Mouse (Mus musculus) E14TG2a.4 (cell line): ENCODE data around the gene Crb2.

ENCODE experiments used
- H3K27me3 ChIP-seq: 2 replicates; pipeline ENCODE4 v1.6.1; 2014; ENCODE audit warnings: low read length, control low read depth; ENCODE audit not compliant: insufficient read depth
- H3K36me3 ChIP-seq: 2 replicates; pipeline ENCODE4 v1.6.1; 2014; ENCODE audit warnings: low read length, control low read depth; ENCODE audit not compliant: insufficient read depth
- H3K4me1 ChIP-seq: replicated peaks from 2 replicates; pipeline ENCODE4 v1.6.1; 2014; ENCODE audit warnings: low read depth, low read length, control low read depth
- H3K4me3 ChIP-seq: replicated peaks from 2 replicates; pipeline ENCODE4 v1.5.1; 2014; ENCODE audit warnings: mild to moderate bottlenecking, low read length
- H3K9me3 ChIP-seq: 2 replicates; pipeline ENCODE4 v1.6.1; 2014; ENCODE audit warnings: low read length, control low read depth
- CTCF ChIP-seq: conservative IDR thresholded peaks from 2 replicates; pipeline ENCODE4 v1.5.1; 2014; ENCODE audit warnings: low read length
- NANOG ChIP-seq: IDR thresholded peaks from 2 replicates; pipeline ENCODE4 v1.6.1; 2014; ENCODE audit warnings: borderline replicate concordance, low read length, mixed read lengths
- POU5F1 ChIP-seq: IDR thresholded peaks from 2 replicates; pipeline ENCODE4 v1.6.1; 2014; ENCODE audit warnings: low read length, borderline replicate concordance

Gene Crb2

DNA sequence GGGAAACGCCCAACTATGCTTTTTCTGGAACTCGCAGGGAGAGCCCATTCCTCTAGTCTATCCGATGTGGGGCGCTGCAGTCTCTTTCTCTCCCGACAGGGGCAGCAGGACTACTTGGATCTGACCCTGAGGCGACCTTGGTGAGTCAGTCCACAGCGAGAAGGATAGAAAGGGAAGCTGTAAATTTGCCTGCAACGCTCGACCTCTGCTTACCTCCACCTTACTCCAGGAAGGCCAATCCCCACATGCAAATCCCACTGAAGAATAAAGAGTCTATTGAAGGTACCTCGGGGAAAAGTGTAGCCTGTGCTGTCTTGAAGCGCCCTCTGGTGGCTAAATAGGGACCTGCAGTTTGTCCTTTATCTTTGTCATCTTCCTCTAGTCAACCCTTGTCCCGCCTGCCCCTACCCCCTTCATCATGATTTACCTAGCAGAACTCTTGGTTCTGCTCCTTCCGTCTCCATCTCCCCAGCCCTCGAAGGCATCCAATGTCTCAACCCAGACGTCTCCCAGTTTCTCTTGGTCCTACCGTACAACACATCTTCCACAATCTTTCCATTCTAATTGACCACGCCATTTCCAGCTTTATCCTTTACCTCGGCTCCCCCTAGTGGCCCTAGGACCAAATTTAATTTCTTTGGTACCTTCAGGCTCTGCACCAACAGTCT lies 4.3 kb upstream of the Crb2 start:
- Histone ChIP-seq H3K27me3 (peaks cover 47% of the 10 kb centered on the region), H3K36me3 (no peaks in the 10 kb centered on the region), H3K4me1 (peaks cover 66% of the 10 kb centered on the region), H3K9me3 (no peaks in the 10 kb centered on the region), H3K4me3 (peak overlapping the region; percentile 65)
- TF ChIP-seq CTCF (peak; percentile 66), NANOG (no peak)

DNA sequence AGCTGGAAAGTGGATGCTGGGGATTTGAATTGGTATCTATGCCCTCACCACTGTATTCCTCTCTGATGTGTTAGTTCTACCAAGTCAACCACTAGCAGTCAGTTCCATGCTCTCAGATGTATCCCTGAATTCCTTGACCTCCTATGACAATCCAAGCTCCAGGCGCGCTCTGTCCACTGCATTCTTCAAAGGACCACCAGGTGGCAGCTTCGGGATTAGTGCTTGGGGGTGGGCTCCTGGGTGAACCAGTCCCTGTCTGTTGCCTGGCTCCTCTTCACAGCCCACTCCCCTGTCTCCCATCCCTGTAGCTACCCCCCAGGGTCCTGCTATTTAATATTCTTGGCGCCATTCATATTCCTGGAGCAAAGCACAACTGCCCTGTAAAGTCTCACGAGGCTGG lies 1.5 kb upstream of the Crb2 start:
- Histone ChIP-seq H3K9me3 (no peaks in the 10 kb centered on the region), H3K27me3 (peaks cover 58% of the 10 kb centered on the region)
- TF ChIP-seq CTCF = peak; percentile 79
- no peak for TF ChIP-seq NANOG
- TF ChIP-seq POU5F1 = no peak

GRCm38 (mm10) chr2:37776611-37777411 lies 762 bp downstream of the Crb2 start:
- Histone ChIP-seq H3K27me3 (peaks cover 65% of the 10 kb centered on the region), H3K4me1 (peaks cover 68% of the 10 kb centered on the region), H3K4me3 (peak overlapping the region; percentile 72), H3K9me3 (no peaks in the 10 kb centered on the region), H3K36me3 (no peaks in the 10 kb centered on the region)
- no peak for TF ChIP-seq POU5F1
- no peak for TF ChIP-seq NANOG
- TF ChIP-seq CTCF = no peak

More for the DNA sequence above, 1.5 kb upstream of the Crb2 start:
- peaks cover 66% of the 10 kb centered on the region for H3K4me1 ChIP-seq
- no peaks in the 10 kb centered on the region for H3K36me3 ChIP-seq
- no peak overlapping the region for H3K4me3 ChIP-seq

GRCm38 (mm10) chr2:37777958-37778720 lies 2.1 kb downstream of the Crb2 start:
- Histone ChIP-seq H3K4me1 (peaks cover 73% of the 10 kb centered on the region), H3K36me3 (no peaks in the 10 kb centered on the region), H3K4me3 (peak overlapping the region; percentile 41), H3K27me3 (peaks cover 72% of the 10 kb centered on the region), H3K9me3 (no peaks in the 10 kb centered on the region)
- TF ChIP-seq POU5F1 (no peak), NANOG (no peak), CTCF (no peak)

- Histone ChIP-seq H3K4me1 (peaks cover 66% of the 10 kb centered on the region), H3K9me3 (no peaks in the 10 kb centered on the region), H3K36me3 (no peaks in the 10 kb centered on the region), H3K4me3 (peak overlapping the region; percentile 27), H3K27me3 (peaks cover 83% of the 10 kb centered on the region)
- TF ChIP-seq POU5F1 = no peak
- no peak for TF ChIP-seq NANOG
- no peak for TF ChIP-seq CTCF
Measured at GRCm38 (mm10) chr2:37780270-37780929, 4.4 kb downstream of the Crb2 start.

DNA sequence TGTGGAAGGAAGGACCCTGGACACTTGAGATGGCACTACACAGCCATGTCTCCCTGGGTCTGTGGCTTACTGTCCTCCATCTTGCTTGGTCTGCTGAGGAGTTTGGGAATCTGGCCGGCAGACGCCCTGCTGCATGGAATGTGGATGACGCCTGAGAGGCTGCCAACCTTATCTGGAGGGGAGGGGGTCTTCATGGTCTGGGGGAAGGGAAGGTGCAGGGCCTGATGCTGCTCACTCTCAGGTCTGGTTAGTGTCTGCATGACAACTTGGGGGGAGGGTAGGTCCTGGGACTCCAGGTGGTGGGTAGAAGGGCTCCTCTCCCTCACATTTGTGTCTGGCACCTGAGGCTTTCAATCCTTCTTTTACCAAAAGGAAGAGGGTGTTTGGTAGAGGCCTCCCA lies 5.4 kb downstream of the Crb2 start:
- H3K36me3 ChIP-seq = no peaks in the 10 kb centered on the region
- H3K4me3 ChIP-seq = no peak overlapping the region
- peaks cover 64% of the 10 kb centered on the region for H3K4me1 ChIP-seq
- H3K27me3 ChIP-seq = peaks cover 85% of the 10 kb centered on the region
- TF ChIP-seq NANOG (no peak), CTCF (no peak), POU5F1 (no peak)
- no peaks in the 10 kb centered on the region for H3K9me3 ChIP-seq

GRCm38 (mm10) chr2:37782002-37782401 lies 6.0 kb downstream of the Crb2 start:
- no peaks in the 10 kb centered on the region for H3K36me3 ChIP-seq
- no peak overlapping the region for H3K4me3 ChIP-seq
- TF ChIP-seq CTCF (no peak), POU5F1 (no peak), NANOG (no peak)
- H3K9me3 ChIP-seq = no peaks in the 10 kb centered on the region
- peaks cover 85% of the 10 kb centered on the region for H3K27me3 ChIP-seq
- H3K4me1 ChIP-seq = peaks cover 60% of the 10 kb centered on the region

DNA sequence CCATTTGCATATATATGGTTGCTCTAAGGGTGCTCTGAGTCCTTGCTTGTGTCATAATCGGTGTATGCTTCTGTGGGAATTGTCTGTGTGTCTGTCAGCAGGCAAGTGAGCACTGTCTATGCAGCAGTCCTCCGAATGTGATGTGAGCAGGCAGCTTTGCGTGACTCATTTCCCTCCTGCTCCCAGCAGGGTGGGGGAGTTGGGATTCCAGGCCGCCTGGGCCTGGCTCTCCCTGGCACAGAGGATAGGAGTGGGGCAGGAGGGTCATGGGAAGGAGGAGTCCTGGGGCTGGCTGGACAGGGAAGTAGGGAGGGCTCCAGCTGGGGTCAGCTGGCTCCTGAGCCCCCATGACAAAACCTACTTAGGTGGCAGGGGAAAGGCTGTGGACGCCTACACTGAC lies 8.4 kb downstream of the Crb2 start:
- Histone ChIP-seq H3K4me1 (peaks cover 50% of the 10 kb centered on the region), H3K36me3 (no peaks in the 10 kb centered on the region), H3K27me3 (peaks cover 92% of the 10 kb centered on the region), H3K4me3 (no peak overlapping the region), H3K9me3 (no peaks in the 10 kb centered on the region)
- TF ChIP-seq CTCF = no peak
- no peak for TF ChIP-seq POU5F1
- TF ChIP-seq NANOG = no peak
